Mouse (Mus musculus) CD4-positive, CD25-positive, alpha-beta regulatory T cell (primary cell): ENCODE data around the gene Ccdc57. TPM values are rescaled to one million over a fixed set of nuclear protein-coding genes. Genes with fewer than 3 reads are reported as not detected.

ENCODE experiments used
- polyA plus RNA-seq: library from polyadenylated mRNA; unstranded; fragments of 100-300 nt; shearing (Covaris generic); gene quantifications from one replicate; pipeline ENCODE4 v1.2.1, GENCODE M21; 2017

The Ccdc57 gene
- polyA plus RNA-seq: 0.85 TPM

GRCm38 (mm10) chr11:120932564-120933398 lies at the start of gene Ccdc57:
Gene Ccdc57, minus strand, starts transcription at chr11:120932872.

GRCm38 (mm10) chr11:120948328-120948727 lies 15.7 kb upstream of the Ccdc57 start, which contains the start of gene Slc16a3:
Gene Slc16a3, plus strand, starts transcription at chr11:120948480.

GRCm38 (mm10) chr11:120823956-120824786 lies 108.5 kb downstream of the Ccdc57 start, which contains the start of gene Fasn:
Gene Fasn, minus strand, starts transcription at chr11:120824547.

GRCm38 (mm10) chr11:120795756-120796613 lies 136.7 kb downstream of the Ccdc57 start, which contains the start of gene Dus1l:
Gene Dus1l, minus strand, starts transcription at chr11:120796403.

GRCm38 (mm10) chr11:120784064-120784791 lies 148.4 kb downstream of the Ccdc57 start, which contains the start of the genes Rfng and Gps1:
Gene Rfng, minus strand, starts transcription at chr11:120784207.
Gene Gps1, plus strand, starts transcription at chr11:120784272.

Other genes with a start within 250 kb of the Ccdc57 start
- gene Cenpx, start 219.1 kb downstream of the Ccdc57 start, polyA plus RNA-seq: 114 TPM
- 67.6 TPM for gene Lrrc45, start 218.9 kb downstream of the Ccdc57 start, polyA plus RNA-seq
- gene Rac3, start 211.4 kb downstream of the Ccdc57 start, polyA plus RNA-seq: 1.8 TPM
- 14.3 TPM for gene Dcxr, start 205.6 kb downstream of the Ccdc57 start, polyA plus RNA-seq
- gene Cbr2, start 200.8 kb downstream of the Ccdc57 start, polyA plus RNA-seq: 0.59 TPM
- 29.4 TPM for gene Hmga1b, start 170.1 kb downstream of the Ccdc57 start, polyA plus RNA-seq
- gene Rfng, start 148.7 kb downstream of the Ccdc57 start, polyA plus RNA-seq: 39.3 TPM
- 159 TPM for gene Gps1, start 148.6 kb downstream of the Ccdc57 start, polyA plus RNA-seq
- gene Dus1l, start 136.5 kb downstream of the Ccdc57 start, polyA plus RNA-seq: 83.8 TPM
- gene Fasn, start 108.3 kb downstream of the Ccdc57 start, polyA plus RNA-seq: 45.8 TPM
- gene Slc16a3, start 15.6 kb upstream of the Ccdc57 start, polyA plus RNA-seq: 11.1 TPM
- 161 TPM for gene Csnk1d, start 58.5 kb upstream of the Ccdc57 start, polyA plus RNA-seq
- gene Cd7, start 106.5 kb upstream of the Ccdc57 start, polyA plus RNA-seq: 76.1 TPM
- gene Sectm1b, start 130.7 kb upstream of the Ccdc57 start, polyA plus RNA-seq: not detected
- gene Sectm1a, start 148.3 kb upstream of the Ccdc57 start, polyA plus RNA-seq: not detected
- not detected for gene Tex19.2, start 185.8 kb upstream of the Ccdc57 start, polyA plus RNA-seq
- gene Tex19.1, start 213.3 kb upstream of the Ccdc57 start, polyA plus RNA-seq: not detected
- not detected for gene Uts2r, start 227.4 kb upstream of the Ccdc57 start, polyA plus RNA-seq